Mouse (Mus musculus) erythroid progenitor cell, adult 5-6 weeks (primary cell): Measurements from ENCODE around the gene Tspear. TPM values are rescaled to one million over a fixed set of nuclear protein-coding genes. Genes with fewer than 3 reads are reported as not detected.

Experiments
- ATAC-seq: replicated peaks from 2 replicates; pipeline ENCODE4 v1.8.0; 2016; ENCODE audit warnings: moderate number of reproducible peaks, mild to moderate bottlenecking, moderate TSS enrichment, inconsistent platforms; ENCODE audit not compliant: poor library complexity, low FRiP score, severe bottlenecking
- total RNA-seq, 2 experiments: library from RNA; stranded (forward) in 1 of 2; stranded (reverse) in 1 of 2; fragments of 150-400 nt in 1 of 2; fragments of 186-747, 209-891 nt in 1 of 2; gene quantifications; 2 replicates each; pipeline versions ENCODE4 v1.2.3 to v1.2.4; 2015 to 2017; ENCODE audit warnings: low replicate concordance in 2 of 2

Tspear gene
- total RNA-seq, 2 experiments from 2014 or later, result not detected

DNA sequence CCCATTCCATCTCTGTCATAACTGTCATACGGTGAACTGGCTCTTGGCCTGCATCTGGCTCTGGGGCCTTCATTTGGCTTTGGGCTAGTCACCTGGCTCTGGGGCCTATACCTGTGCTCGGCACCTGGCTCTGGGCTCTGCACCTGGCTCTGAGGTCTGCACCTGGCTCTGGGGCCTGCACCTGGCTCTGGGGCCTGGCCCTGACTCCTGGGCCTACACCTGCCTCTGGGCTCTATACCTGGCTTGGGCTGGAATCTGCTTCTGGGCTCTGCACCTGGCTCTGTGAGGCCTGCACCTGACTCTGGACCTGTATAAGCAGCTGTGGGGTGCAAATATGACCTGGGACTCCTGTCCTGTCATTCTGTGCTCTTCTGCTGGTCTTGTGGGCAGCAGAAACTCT lies 161.2 kb downstream of the Tspear start:
- 0 out of 2 replicates have a peak, but pooled peaks have one; percentile 19 for ATAC-seq

DNA sequence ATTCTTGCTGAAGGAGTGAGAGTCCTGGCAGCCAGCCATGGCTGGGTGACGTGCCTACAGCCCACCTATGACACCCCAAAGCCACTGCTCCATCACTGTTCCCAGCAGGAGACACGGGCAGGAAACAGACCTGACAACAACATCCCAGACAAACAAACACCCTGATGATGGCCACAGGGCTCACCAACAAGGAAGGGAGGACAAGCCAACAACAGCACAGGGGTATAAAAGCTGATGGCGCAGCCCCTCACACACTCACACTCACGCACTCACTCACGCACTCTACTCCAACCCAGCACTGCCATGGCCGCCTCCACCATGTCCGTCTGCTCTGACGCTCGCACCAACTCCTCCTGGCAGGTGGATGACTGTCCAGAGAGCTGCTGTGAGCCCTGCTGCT lies 166.2 kb downstream of the Tspear start, which contains the start of gene Gm10318:
Gm10318 (plus strand) TSS at position 301 of the 400 bp plus-strand sequence.
- ATAC-seq, result no peak

DNA sequence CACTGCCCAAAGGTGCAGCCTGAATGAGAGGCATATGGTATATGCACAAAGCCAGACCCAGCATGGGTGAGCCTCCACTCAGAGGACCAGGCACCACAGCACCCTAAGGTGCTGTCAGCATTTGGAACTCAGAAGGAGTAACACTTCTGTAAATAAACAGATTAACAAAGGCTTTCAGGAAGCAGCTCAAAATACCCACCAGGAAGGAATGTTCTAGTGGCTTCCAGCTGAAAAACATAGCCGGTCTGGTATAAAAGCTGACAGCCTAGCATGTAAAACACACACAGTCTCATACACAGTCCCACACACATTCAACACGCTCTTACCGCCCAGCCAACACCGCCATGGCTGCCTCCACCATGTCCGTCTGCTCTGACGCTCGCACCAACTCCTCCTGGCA lies 175.3 kb downstream of the Tspear start, which contains the start of gene Gm3285:
Gm3285 (plus strand) TSS at position 301 of the 400 bp plus-strand sequence.
- no peak for ATAC-seq

DNA sequence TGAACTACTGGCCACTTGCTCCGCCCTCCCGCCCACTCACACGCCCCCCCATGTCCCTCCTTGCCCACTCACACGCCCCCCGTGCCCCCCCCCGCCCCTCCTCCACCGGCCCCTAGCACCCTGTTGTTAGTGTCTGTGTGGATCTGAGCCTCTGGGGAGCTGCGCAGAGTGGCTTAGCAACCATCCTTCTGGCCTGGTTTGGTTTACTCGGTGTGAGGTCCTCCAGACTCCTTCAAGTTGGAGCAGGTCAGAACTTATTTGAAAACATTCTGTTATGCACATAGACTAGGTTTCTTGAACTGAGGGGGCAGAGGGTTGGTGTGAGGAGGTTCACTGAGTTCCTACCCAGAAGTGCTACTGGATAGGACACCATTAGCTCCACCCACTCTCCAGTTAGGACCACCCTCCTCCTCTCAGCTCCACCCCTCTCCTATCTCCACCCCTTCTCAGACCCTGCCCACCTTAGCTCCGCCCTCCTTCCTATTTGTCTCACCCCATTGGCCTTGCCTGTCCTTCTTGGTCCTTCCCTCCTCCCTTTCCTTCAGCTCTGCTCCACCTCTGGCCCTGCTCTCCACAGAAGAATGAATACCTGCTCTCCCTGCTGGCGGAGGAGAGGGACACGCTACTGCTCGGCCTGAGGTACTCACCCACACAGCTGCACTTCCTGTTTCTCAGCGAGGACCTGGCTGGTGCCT lies 177.8 kb downstream of the Tspear start:
- 0 out of 2 replicates have a peak, but pooled peaks have one; percentile 33 for ATAC-seq

DNA sequence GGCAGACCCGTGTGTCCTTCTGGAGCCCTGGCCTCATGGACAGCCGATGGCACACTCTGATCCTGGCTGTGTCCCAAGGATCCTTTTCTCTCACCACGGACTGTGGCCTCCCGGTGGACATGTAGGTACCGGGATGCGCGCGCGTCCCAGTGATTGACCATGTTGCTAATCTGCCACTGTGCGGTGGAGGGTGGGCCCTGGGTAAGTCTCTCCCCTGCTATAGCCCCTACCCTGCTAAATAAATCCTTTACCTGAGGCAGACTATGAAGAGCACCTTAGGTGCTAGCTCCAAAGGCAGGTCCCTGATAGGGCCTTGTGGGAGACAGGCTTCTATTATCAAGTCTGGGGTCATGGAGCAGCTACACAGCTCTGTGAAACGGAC lies 178.4 kb downstream of the Tspear start:
- ATAC-seq, result no peak

DNA sequence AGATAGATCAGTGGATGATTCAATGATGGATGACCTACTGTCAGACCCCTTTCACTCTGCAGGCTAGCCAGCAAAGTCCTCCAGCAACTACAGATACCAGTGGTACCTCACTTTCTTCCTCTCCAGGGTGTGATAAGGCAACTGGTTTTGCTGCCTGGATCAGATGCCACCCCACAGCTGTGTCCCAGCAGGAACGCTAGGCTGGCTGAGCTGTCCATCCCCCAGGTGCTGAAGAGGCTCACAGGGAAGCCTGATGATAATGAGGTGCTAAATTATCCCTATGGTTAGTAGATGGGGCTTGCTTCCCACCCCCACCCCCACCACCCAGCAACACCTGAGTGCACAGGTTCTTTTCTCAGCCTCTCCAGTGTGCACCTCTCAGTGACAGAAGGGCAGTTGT lies 181.2 kb downstream of the Tspear start:
- no peak for ATAC-seq

DNA sequence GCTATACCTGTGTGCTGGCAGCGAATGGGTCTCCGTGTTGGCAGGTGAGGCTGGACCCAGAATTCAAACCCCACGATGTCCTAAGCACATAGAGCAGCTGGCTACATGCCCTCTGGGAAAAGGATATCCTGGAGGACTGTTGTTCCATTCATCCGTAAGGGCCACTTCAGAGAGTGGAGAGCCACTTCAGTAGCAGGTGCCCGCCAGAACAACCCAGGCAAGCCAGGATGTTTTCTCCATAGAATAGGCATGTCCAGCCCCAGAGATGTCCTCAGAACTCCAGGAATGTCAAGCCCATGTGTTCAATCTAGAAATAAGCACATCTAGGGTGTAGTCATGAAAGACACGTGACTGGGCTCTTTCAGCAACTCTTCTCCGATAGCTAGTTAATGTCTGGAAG lies 183.3 kb downstream of the Tspear start:
- ATAC-seq, result no peak

DNA sequence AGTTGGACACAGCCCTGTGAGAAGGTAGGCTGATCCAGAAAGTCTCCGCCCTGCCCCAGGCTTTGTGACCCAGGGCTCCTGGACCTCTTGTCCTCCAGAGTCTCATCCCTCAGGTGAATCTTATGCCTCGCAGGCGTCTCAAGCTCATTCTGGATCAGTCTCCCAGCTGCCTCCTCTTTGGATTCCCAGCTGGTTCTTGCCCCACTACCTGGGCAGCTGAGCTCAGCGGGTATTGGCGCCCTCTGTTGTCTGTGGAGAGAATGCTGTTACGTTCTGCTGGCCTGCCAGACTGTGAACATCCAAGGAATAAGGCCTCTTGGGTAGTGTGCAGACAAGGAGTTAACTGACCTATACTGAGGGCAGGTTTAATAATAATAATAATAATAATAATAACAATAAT lies 192.6 kb downstream of the Tspear start:
- ATAC-seq, result no peak

DNA sequence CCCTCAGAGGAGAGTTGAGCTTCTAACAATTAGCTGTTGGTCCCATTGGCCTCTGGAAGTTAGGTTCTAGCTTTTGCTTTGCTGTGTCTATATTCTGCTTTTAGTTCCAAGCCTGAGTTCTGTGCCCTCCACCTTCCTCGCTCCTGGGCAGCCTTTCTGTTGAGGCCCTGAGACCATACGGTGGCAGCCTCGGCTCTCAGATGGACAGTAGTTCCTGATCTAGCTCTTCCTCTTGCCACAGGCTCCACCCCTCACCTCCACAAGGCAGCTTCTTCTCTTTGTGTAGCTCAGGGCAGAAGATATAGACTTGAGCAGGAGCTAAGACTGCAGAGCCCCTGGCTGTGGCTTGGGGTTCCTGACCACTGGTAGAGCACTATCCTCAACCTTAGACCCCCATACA lies 193.9 kb downstream of the Tspear start:
- ATAC-seq, result no peak

DNA sequence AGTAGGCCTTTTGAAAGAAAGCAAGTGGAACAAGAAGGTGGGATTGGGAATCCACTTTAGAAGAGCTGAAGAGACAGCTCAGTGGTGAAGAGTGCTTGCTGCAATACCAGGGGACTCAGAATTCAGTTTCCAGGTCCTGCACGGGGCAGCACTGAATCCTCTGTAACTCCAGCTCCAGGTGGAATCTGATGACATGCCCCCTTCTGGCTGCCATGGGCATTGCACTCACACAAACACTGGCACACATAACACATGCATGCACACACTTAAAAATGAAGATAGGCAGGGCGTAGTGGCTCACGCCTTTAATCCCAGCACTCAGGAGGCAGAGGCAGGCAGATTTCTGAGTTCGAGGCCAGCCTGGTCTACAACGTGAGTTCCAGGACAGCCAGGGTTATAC lies 196.2 kb downstream of the Tspear start:
- ATAC-seq, result no peak

DNA sequence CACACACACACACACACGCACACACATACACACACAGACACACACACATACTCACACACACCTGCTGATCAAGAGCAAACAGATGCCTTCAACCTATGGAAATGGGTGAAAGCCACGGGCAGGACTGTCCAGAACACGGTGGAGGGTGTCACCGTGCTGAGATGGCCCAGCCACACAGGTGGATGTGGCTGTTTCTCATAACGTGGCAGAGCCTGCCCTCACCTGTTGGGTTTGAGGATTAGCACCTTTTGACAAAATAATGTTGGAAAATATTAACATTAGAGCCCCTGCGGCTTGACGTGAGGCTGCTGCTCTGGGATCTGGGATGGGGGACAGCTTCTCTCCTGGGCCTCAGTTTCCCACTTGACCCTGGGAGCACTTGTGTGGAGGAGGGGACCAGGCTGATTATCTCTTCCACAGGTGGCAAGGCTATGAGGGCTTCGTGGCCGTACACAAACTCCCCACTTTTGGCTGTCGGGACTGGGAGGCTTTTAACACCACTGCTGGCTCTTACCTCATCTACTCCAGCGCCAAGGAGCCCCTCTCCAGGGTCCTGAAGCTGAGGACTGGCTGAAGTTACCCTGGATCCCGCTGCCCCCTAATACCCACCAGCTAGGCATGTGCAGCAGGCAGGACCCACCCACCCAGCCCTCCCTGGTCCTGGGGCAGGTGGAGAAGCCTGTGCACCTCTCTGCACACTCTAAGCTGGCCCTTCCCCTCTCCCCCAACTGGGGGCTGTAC lies 199.8 kb downstream of the Tspear start:
- ATAC-seq, result no peak

DNA sequence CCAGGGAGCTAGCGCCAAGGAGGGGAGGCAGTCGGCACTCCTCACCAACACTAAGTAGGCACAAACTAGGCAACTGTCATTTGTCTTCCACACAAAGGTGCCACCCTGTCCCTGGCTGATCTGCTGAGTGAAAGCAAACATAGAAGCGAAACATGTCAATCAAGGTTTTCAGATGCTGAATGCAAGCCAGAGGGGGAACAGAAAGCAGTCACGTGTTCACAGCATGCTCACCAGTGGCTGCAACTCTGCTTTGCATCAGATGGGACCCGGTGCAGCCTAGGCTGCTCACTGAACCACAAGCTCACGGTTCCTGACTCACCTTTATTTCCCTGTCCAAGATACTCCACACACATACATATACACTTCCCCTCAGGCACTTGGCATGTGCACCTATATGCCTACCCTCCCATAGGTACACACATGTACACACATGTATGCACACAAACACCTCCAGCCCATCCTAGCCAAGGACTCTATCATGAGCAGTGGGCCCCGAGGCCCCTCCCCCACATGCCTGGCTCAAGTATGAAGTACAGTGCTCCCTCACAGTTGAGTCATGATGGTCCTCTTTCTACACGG lies 204.7 kb downstream of the Tspear start:
- no peak for ATAC-seq

DNA sequence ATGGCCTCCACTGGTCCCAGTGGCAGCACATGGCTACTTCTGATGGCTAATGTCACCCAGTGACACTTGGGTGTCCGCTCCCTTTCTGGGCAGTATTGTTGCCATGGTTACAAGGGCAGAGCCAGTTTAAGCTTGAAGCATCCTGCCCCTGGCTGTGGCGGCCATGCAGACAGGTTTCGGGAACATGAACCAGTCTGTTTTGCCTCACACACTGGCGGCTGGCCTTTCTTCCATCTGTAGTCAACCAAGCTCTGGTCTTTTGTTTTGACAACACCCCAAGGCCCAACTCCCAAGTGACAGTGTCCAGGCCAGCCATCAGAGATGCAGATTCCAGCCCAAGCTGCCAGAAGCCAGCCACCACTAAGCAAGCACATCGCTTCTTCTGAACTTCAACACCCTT lies 209.2 kb downstream of the Tspear start:
- no peak for ATAC-seq

DNA sequence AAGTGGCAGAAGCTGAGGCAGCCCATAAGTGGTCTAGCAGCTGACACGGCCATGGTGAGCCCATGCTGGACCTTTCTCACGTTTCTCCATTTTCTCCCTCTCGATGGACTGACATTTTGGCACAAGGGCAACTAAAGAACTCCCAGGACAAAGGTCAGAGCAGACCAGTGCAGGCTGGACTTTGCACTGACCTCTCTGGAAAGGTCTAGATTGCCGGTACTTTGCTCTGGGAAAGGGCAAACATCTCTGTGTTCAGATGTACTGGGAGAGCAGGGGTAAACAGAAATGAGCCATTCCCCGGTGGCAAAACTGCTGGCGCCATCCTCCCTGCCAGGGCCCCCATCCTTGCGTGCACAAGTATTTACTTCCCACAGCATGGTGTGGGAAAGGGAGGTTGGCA lies 213.8 kb downstream of the Tspear start:
- ATAC-seq, result no peak

DNA sequence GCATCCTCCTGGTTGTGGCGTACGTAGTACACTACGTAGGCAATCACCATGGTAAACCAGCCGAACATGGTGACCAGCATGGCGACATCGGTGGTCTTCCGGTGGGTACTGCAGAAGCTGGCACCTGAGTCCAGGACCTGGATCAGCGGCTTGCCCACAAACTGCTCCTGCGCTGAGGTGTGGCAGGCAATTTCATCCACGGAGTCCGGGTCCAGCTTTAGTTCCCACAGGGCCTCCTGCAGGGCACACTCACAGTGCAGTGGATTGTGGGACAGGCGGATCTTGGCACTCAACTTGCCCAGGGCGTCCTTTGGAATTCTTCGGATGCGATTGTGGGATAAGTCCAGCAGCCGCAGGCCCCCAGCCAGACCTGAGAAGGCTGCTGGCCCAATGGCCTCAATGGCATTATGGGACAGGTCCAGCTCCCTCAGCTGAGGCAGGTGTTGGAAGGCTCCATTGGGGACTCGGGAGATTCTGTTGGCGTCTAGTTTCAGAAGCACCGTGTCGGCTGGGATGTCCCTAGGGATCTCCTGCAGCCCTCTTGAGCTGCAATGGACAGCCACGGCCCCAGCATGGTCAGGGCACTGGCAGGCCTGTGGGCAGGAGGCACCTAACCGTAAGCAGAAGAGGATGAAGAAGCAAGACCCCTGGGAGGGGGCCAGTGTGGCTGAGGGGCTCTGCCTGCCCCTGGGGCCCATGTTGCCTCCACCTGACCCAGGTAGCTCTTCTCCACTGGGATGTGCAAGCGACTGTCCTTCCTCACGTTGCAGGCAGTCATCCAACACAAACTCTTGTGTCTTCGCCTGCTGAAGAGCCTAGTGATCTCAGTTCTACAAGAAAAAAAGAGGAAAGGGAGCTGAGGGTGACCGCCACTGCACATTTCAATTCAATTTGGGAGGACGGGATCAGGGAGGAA lies 214.8 kb downstream of the Tspear start:
- ATAC-seq, result no peak

DNA sequence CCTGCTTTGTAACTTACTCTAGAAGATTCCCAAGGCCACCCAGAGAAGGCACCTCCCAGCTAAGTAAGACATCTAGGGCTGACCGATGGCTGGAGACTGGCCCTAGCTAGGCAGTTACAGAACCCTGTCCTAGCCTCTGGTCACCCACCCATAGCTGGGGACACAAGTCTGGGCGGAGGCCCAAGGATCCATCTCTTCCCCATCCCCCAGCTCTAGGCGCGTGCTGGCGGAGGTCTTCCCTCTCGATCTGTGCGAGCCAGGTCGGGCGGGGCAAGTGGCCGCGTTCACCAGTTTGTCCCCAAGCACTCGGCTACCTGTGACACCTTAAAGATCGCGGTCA lies 215.5 kb downstream of the Tspear start:
- no peak for ATAC-seq

DNA sequence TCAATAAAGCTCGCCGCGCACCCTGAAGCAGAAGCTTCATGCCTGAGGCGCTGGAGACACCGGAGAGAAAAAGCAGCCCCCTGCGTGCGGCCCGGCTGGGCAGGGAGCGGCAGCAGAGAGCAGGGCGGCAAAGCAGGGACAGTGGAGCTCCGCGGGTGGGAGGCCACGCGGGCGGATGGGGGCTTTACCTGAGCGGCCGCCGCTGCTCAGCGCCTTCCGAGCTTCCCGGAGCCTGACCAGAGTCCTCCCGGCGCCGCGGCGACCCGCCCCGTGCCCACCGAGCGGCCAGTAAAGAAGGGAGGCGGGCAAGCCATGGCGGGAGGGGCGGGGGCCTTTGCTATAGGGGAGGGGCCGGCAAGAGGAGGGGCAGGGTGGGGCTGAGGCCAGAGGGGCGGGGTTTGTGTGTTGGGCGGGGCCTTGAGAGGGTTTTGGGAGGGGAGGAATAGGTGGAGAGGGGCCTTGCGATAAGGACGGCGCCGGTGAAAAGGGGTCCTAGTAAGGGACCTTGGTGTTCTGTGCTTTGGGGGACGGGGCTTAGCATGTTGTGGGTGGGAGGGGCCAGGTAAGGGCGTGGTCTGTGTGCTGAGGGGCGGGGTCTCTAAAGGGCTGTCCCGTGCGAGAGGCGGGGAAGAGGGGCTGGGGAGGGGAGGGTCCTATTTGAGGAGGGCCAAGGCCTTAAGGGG lies 216.0 kb downstream of the Tspear start, which contains the start of gene Lrrc3:
Lrrc3 (minus strand) TSS at position 326 of the 683 bp plus-strand sequence.
- ATAC-seq, result no peak

DNA sequence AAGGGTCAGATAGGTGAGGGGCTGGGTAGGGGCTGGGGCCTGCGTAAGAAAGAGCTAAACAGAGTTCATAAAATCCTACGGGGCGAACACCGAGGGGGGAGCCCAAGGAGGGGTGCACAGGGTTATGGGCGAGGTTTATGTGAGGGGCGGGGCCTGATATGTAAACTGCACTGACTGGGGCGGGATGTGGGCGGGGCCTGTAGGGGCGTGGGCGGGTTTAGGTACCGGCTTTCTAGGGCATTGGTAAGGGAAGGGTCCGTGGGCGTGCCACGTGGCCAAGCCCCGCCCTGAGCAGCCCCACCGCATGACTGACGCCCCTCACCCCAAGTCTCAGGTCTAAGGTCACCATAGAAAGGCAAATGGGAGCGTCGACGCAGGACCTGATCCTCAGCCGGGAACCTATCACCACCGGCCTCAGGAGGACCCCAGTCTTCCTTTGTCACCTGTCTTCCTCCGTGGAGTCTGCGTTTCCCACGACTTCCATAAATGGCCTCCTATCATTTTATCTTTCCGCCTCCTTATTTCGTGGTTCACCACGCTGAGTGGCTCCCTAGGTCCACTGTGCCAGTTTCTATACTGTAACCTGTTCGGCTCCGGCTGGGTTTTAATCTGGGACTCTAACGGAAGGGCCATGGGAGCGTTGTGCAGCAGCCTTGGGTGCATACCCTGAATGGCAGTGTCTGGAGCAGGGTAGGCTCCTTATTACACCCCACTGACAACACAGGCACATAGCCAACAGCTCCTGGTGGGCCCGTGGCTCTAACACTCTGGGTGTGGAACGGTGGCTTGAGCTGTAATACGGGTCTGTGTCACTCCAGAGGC lies 216.7 kb downstream of the Tspear start:
- 0 out of 2 replicates have a peak, but pooled peaks have one; percentile 25 for ATAC-seq

DNA sequence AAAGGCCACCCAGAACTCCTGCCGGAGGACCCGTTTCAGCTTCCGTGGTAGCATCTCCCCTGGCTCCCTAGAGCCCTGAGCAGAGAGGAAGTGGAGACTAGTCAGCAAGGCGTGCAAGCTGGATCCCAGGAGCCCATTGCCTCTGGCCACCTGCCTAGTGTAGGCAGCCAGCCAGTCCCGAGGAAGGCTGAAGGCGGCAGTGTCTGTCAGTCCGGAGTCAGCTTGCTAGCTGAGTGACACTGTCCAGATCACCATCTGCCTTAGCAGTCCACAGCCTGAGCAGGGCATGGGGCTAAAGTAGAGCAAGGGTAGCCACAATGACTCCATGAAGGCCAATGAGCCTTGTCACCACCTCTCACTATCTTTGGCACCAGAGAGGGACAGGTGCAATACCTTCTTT lies 226.2 kb downstream of the Tspear start:
- ATAC-seq, result no peak
